Mouse (Mus musculus) megakaryocyte, embryonic 14.5 days (primary cell): ENCODE data around the gene Sap30.

Experiments
- FLI1 ChIP-seq: IDR thresholded peaks from 2 replicates; pipeline ENCODE4 v1.6.1; 2012; ENCODE audit warnings: low read length, inconsistent platforms, mixed read lengths
- GATA1 ChIP-seq: IDR thresholded peaks from 3 replicates; pipeline ENCODE4 v1.6.1; 2012; ENCODE audit warnings: mixed read lengths, low read length, inconsistent platforms, borderline replicate concordance

- TF ChIP-seq GATA1 (no peak), FLI1 (no peak)
These were observed 24.8 kb downstream of the Sap30 start for GRCm38 (mm10) chr8:57462839-57463238.
